Mouse (Mus musculus) erythroblast, embryonic 14.5 days (primary cell): ENCODE measurements at regions not wholly inside any gene's neighbourhood (a gene's known extent, or its start where the extent isn't known, plus 50 kb on each side); places are given as distances from the start of the nearest gene placed in this dataset.

Source experiments
- GATA1 ChIP-seq: IDR thresholded peaks from 2 replicates; pipeline ENCODE4 v1.6.1; 2012; ENCODE audit warnings: low read length, inconsistent platforms, mixed read lengths
- TAL1 ChIP-seq: IDR thresholded peaks from 3 replicates; pipeline ENCODE4 v1.6.1; 2012; ENCODE audit warnings: low read length, inconsistent platforms, mixed read lengths

GRCm38 (mm10) chrX:11748278-11748677 is 411.9 kb downstream of the Bcor start:
- TF ChIP-seq GATA1 = no peak
- TF ChIP-seq TAL1 = no peak
